Mouse (Mus musculus) left cerebral cortex, postnatal 14 days (tissue): ENCODE measurements around the gene Cd80. TPM values are rescaled to one million over a fixed set of nuclear protein-coding genes. Genes with fewer than 3 reads are reported as not detected.

Experiments used
- DNase-seq, 2 experiments: peaks; one replicate each; pipeline ENCODE4 v3.0.0; 2021 to 2022; ENCODE audit warnings: low spot score in 2 of 2, mixed read lengths in 1 of 2
- intact Hi-C: fragments of 180-260 bp; cut with DNase I; formaldehyde crosslinking; loops from one replicate; pipeline ENCODE4 v1.15.1; 2025
- long read RNA-seq, 2 experiments: library from polyadenylated mRNA; stranded (forward); transcript quantifications; one replicate each; pipeline ENCODE4 v2.0.0; 2021
- total RNA-seq, 2 experiments: library from RNA; stranded (reverse); gene quantifications; 2 replicates each; pipeline ENCODE4 v1.2.3; 2021

Cd80 gene
- total RNA-seq: under 1 TPM; 0.30 to 0.46 TPM
- long read RNA-seq, experiment 1, partial matches to known transcripts: 0 of 11 reads
- long read RNA-seq, experiment 1, other reads (novel, unspliced or antisense): 11 of 11 reads
- long read RNA-seq, experiment 2, partial matches to known transcripts: 0 of 10 reads
- long read RNA-seq, experiment 2, other reads (novel, unspliced or antisense): 10 of 10 reads

GRCm38 (mm10) chr16:38455511-38456418, at the start of gene Cd80:
Gene Cd80 (plus strand): TSS chr16:38455561.
- intact Hi-C loops: no loop called here
- DNase-seq: no peak

GRCm38 (mm10) chr16:38406293-38406692, 49.1 kb upstream of the Cd80 start:
- intact Hi-C loops: no loop called here
- DNase-seq: no peak

DNA sequence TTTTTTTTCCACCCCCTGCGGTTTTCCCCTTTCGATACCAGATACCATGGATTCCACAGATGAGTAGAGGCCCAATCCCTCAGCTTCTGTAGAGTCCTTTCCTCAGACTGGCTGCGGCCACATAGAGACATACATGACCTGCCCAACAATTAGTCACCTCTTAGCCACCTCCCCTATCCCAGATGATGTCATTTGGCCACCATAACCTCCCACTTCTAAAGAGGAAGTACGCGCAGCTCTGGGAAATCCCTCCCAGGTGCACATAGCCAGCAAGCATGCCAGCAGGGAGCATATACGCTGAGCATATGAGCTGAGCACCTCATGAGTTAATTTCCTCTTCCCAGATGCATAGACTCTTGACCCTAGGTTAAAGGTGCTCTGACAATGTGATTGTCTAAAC, 48.7 kb upstream of the Cd80 start:
- intact Hi-C loops: no loop called here
- DNase-seq: no peak

- DNase-seq: no peak
- intact Hi-C loops: no loop called here
Measured at GRCm38 (mm10) chr16:38407584-38407983, 47.8 kb upstream of the Cd80 start.

DNA sequence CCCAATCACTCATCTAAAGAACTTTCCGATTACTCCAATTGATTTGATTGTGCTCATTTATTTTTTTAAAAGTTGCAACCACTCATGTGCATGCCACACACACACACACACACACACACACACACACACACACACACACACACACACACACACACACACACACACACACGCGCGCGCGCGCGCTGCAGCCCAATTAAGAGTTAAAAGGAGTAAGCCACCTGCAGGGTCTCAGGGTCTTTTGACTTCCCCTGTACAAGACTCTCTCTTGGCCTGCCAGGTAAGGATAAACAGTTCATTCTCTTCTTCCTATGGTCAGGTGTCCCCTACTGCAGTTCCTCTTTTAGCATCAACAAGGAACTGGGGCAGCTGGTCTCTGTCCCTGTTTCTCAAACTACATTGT, 46.9 kb upstream of the Cd80 start:
- no peak for DNase-seq
- intact Hi-C loops: no loop called here

DNA sequence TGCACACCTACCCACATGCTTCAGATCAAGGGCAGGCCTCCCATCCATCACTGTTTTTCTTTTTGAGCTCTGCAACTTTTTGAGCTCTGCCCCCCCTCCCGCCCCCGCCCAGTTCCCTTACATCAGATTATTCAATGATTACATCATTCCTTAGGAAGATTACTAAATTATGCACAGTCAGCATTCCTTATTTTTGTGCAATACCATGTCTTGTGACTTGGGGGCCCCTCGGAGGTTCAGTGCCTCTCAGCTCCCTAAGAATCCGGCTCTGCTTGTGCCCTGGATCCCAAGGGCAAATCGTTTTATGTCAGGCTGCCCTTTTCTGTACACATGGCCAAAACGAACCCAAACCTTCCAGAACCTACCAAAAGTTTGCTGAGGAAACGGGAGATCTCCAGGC, 40.4 kb upstream of the Cd80 start:
- intact Hi-C loops: no loop called here
- DNase-seq: no peak

DNA sequence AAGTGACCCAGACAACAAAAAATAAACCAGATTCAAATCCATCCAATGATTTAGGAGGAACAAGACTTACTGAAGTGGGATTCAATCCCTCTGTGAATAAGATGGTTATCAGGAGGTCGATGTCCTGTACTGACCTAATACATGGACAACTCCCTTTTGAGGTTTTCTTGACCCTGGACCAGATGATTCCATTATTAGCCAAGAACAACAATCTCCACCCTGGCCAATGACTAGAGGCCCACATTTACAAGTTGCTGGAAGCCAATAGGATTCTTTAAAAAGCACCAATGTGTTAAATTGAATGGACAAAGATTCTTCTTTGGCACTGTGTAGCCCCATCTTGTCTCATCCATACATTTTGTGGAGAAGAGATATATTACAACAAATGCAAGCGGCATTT, 30.0 kb upstream of the Cd80 start:
- intact Hi-C loops: no loop called here
- DNase-seq: no peak

DNA sequence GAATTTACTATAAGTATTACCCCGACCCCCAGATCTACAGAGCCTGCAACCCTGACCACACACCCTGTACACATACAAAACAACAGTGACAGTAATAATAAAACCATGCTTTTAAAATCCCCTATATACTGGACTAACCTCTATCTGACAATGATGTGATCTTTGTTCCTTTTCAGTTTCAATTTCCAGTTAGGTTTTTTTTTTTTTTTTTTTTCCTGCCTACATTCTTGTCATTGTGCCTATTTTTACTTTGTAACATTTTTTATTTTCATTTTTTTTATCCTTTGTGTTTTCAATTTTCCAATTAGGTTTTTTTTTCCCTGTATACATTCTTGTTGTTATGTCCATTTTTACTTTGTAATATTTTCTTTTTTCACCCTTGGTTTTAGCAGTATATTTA, 29.6 kb upstream of the Cd80 start:
- intact Hi-C loops: no loop called here

DNA sequence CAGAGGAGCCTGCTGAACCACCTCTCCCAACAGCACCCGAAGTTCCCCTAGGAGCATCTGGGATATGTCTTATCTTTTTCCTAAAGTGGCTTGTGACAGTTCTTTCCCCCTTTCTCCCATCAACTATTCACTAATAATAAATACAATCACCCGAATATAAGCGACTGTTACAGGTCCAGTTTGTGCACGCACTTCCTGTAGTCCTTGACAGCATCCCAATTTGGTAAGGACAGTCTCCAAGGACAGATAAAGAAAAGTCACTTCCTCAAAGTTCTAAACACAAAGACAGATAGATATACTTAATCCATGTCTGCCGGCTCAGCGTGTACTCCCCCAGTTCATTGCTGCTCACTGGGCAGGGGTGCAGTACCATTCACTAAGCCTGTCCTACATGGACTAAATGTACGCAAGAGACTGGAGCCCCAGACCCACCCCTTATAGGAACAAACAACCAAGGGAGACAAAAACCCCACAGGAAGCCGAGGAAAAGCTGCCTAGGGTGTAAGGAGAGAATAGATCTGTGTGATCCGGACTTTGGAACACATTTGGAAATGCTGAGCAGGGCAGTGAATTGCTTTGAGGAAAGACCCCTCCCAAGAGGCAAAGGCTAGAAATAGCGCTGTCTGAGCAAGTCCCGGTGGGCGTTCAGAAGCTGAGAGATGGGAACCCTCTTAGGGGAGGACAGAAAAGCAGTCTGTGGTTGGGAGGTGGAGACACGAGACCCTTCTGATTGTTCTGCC, 23.7 kb upstream of the Cd80 start:
- intact Hi-C loops: no loop called here
- DNase-seq: no peak

More for the DNA sequence above, 29.6 kb upstream of the Cd80 start:
- no peak for DNase-seq

DNA sequence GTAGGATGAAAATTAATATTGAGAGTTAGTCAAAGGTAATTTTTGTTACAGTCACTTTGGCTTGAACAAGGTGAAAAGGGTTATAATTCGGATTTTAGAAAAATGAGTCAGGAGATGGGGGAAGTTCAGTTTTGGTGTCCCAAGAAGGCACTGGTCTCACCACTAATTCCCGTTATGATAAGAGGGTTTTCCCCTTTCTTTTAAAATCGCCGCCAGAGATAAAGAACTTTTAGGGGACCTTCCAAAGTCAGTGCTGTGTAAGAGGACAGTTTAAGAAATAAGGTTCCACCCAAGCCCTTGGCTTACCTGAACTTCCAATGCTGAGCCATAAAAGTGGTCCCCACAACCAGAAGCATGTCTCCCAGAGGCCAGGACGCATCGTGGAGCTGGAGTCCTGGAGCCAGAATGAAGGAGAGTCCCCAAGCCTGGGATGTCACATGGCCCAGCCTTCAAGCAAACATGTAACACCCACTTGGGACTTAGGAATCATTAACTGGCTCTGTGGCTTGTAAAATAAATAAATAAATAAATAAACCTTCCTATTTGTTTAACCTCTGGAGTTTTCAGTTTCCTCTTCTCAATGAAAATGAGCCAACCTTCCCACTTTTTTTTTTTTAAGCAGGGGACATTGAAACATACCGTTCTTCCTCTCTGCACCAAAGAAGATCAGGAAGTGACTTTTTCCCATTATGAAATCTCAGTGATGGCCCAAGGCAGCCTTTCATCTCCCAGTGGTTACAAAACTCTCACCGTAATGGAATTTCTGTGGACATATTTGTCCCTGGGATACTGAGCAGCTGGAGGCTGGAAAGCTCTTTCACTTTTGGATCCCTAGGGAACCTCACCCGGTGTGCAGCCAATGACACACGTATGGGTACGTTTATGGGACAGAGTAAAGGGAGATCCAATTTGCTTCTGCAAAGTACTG, 22.6 kb upstream of the Cd80 start, which contains the start of gene Pla1a:
Gene Pla1a (minus strand): TSS at position 648 of the 928 bp plus-strand sequence.
- no peak for DNase-seq
- intact Hi-C loops: no loop called here

- intact Hi-C loops: no loop called here
Measured at GRCm38 (mm10) chr16:38433514-38433913, 21.8 kb upstream of the Cd80 start.

GRCm38 (mm10) chr16:38434295-38434795, 21.0 kb upstream of the Cd80 start:
- intact Hi-C loops: no loop called here
- no peak for DNase-seq

More at GRCm38 (mm10) chr16:38433514-38433913, 21.8 kb upstream of the Cd80 start:
- DNase-seq: no peak

- intact Hi-C loops: no loop called here
- peak in 1 of 2 experiments; percentile 22 for DNase-seq
Measured at GRCm38 (mm10) chr16:38439190-38439589, 16.2 kb upstream of the Cd80 start.

DNA sequence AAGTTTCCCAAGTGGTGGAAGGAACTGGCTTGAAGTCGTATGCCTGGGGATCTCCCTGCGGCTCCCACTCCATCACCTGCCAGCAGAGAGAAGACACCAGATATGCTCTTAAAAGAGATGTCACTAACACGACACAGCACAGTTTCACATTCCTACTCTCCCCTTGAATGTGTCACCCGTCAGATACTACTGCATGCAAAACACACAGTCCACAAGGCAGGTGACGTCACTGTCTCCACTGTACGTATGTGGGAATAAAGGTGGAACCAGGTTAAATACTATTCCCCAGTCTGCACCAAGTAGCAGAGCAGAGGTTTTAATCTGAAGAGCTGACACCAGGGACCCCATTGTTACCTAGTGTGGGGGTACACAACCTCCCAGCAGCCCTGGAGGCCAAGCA, 15.0 kb upstream of the Cd80 start:
- no peak for DNase-seq
- intact Hi-C loops: no loop called here

DNA sequence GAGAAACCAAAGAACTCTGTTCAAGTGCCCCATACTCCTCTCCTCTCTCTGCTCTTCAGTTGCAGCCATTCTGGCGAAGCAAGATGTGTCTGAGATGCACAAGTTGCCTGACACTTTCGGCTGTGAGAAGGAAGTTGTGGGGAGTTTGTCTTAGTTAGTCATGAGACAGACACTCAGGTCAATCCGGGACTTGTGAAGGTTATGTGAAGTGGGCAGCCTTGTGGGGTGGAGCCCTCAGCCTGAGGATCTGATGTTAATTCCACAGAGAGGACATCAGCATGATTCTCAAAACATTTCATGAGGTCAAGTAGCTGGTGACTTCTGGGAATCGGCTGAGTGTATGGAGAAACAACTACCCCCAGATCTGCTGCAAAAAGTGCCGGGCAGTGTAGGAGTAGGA, 13.8 kb upstream of the Cd80 start:
- no peak for DNase-seq

DNA sequence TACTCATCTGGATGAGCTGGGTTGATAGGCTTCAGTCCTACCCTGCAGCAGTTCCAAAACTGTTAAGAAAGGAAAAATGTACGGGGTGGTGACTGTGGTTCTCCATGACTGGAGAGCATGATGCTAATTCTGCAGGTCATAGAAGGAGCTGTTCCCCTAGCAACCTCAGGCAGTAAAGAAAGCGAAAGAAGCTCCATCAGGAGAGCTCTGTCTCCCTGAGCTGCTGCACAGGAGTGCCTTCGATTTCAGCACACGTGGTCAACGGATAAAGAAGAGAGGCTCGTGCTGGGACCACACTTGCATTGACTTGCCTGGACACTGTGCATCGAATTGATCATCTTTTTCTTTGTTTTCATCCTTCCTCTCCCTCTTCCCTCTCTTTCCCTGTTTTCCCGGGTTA, 13.1 kb upstream of the Cd80 start:
- intact Hi-C loops: no loop called here
- no peak for DNase-seq

More for the DNA sequence above, 13.8 kb upstream of the Cd80 start:
- intact Hi-C loops: no loop called here

- DNase-seq: no peak
- intact Hi-C loops: no loop called here
Measured at GRCm38 (mm10) chr16:38443721-38444464, 11.5 kb upstream of the Cd80 start.

DNA sequence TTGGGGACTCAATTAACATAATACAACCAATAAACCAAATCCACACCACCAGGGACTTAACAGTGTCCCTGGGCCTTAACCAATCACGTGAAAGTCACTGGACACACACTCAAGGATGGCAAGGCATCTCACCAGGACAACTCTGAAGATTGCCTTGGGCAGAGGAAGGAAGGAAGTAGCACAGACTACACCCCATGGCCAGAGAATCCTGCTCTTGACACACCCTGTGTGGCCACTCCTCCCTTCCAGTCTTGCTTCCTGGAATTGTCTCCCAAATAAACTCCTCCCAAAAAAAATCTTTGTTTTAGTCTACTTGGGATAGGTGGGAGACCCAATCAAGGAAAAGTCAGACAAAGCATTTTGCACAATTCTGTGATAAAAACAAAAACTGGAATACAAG, 10.3 kb upstream of the Cd80 start:
- intact Hi-C loops: no loop called here
- DNase-seq: no peak
